Comparison of ENCODE assay signal across 11 mouse cellular contexts in genomic region chr1:89364547-89365305, GRCm38 (mm10).
DNase-seq lines count a peak whose midpoint lies in the region; ATAC-seq lines count a peak whose summit lies in the region.
"Had no signal": no experiment of that assay in that cellular context is flagged by ENCODE, and none has a peak within 500 bp of the region (broad histone marks: within the 10 kb centered on the region; RNA-seq: fewer than 3 reads in every experiment).

No protein-coding gene starts in this region.

- ATAC-seq in neural tube, embryonic 14.5 days (ENCODE audit: low read depth), result peak; percentile 46; the same call in 1 of the 2 replicates

- no peak overlapping the region for H3K4me3 ChIP-seq in neural tube, embryonic 14.5 days (ENCODE audit: low read depth, low read length)
- H3K4me3 ChIP-seq in limb, embryonic 10.5 days, result no peak overlapping the region
- H3K4me3 ChIP-seq: heart, embryonic 15.5 days had no signal

- DNase-seq in layer of hippocampus, adult 9-11 months, result peak; percentile 28
- no peak for DNase-seq in layer of hippocampus, postnatal 25 days (ENCODE audit: extremely low spot score in 1 of 2, low spot score in 1 of 2)
- peak; percentile 54 for DNase-seq in cerebellum, adult 9-11 months
- peak; percentile 62 for DNase-seq in kidney, adult 9 months
- no peak for DNase-seq in Muller cell, postnatal 12 days (ENCODE audit: inconsistent ontology term)
- no peak for DNase-seq in thymus, postnatal 14 days
- DNase-seq in limb, embryonic 10.5 days (ENCODE audit: low spot score), result no peak
- DNase-seq: adrenal gland, postnatal 36 days; spleen, adult 18-20 months had no signal

- H3K9ac ChIP-seq in neural tube, embryonic 14.5 days (replicated peaks; ENCODE audit: low read depth, low read length), result no peak overlapping the region
- H3K9ac ChIP-seq: heart, embryonic 15.5 days had no signal

- no peaks in the 10 kb centered on the region for H3K36me3 ChIP-seq in neural tube, embryonic 14.5 days (ENCODE audit: control insufficient read depth, insufficient read depth, low read length)
- H3K36me3 ChIP-seq in limb, embryonic 10.5 days, result no peaks in the 10 kb centered on the region
- H3K36me3 ChIP-seq: heart, embryonic 15.5 days had no signal

- no peaks in the 10 kb centered on the region for H3K9me3 ChIP-seq in neural tube, embryonic 14.5 days (ENCODE audit: control insufficient read depth, low read length)
- no peaks in the 10 kb centered on the region for H3K9me3 ChIP-seq in limb, embryonic 10.5 days (replicated peaks)
- H3K9me3 ChIP-seq: heart, embryonic 15.5 days had no signal

- H3K4me1 ChIP-seq in neural tube, embryonic 14.5 days (ENCODE audit: control insufficient read depth, insufficient read depth, low read length), result no peaks in the 10 kb centered on the region
- H3K4me1 ChIP-seq in limb, embryonic 10.5 days, result peaks cover 13% of the 10 kb centered on the region; the same call in 1 of the 2 replicates
- H3K4me1 ChIP-seq: heart, embryonic 15.5 days had no signal

- H3K27me3 ChIP-seq in neural tube, embryonic 14.5 days (ENCODE audit: control insufficient read depth, insufficient read depth, low read length), result no peaks in the 10 kb centered on the region
- H3K27me3 ChIP-seq in limb, embryonic 10.5 days (ENCODE audit: low read depth, poor library complexity, severe bottlenecking), result no peaks in the 10 kb centered on the region
- H3K27me3 ChIP-seq: heart, embryonic 15.5 days had no signal

- WGBS in neural tube, embryonic 14.5 days, result 50% methylated on average over 12 of the region's 12 CpGs
- 69% methylated on average over 12 of the region's 12 CpGs for WGBS in limb, embryonic 10.5 days

- H3K4me2 ChIP-seq in neural tube, embryonic 14.5 days (ENCODE audit: low read depth, low read length), result no peak overlapping the region
- H3K4me2 ChIP-seq: heart, embryonic 15.5 days had no signal

- H3K27ac ChIP-seq in neural tube, embryonic 14.5 days (ENCODE audit: low read depth, low read length), result no peak overlapping the region
- no peak overlapping the region for H3K27ac ChIP-seq in limb, embryonic 10.5 days
- H3K27ac ChIP-seq: heart, embryonic 15.5 days had no signal

Comparison
In these comparisons a context has a peak if more than half of its experiments do, and no peak if none do; other contexts are left out.
1. DNase-seq: peak in layer of hippocampus, adult 9-11 months (single experiment), cerebellum, adult 9-11 months (single experiment) and kidney, adult 9 months (single experiment); none in layer of hippocampus, postnatal 25 days (0 of 2), Muller cell, postnatal 12 days (single experiment), thymus, postnatal 14 days (single experiment) and limb, embryonic 10.5 days (single experiment).